Mouse (Mus musculus) heart, embryonic 15.5 days (tissue): ENCODE data around the gene Hist4h4. TPM values are rescaled to one million over a fixed set of nuclear protein-coding genes. Genes with fewer than 3 reads are reported as not detected.
A peak's percentile ranks its signal among the peaks of the same experiment; 100 is the strongest.
"Not testable (repeated sequence)": the region's sequence is repeated elsewhere in the genome, so short reads cannot be mapped to it uniquely, and the experiment has no call there.

Source experiments
- ATAC-seq: fragments of 200-750 bp; cut with Nextera tagmentation; replicated peaks from 2 replicates; pipeline ENCODE4 v1.8.0; 2017; ENCODE audit warnings: low read depth, moderate TSS enrichment; ENCODE audit not compliant: insufficient number of reproducible peaks, insufficient read depth, low FRiP score
- H3K27ac ChIP-seq: fragments of 300-500 bp; sonication (generic); 2 replicates; pipeline ENCODE4 v1.5.1; 2015; ENCODE audit warnings: mild to moderate bottlenecking, inconsistent platforms
- H3K27me3 ChIP-seq: fragments of 300-500 bp; sonication (generic); 2 replicates; pipeline ENCODE4 v1.6.1; 2015; ENCODE audit warnings: inconsistent platforms
- H3K36me3 ChIP-seq: fragments of 300-500 bp; sonication (generic); 2 replicates; pipeline ENCODE4 v1.6.1; 2015; ENCODE audit warnings: mild to moderate bottlenecking, inconsistent platforms
- H3K4me1 ChIP-seq: fragments of 300-500 bp; sonication (generic); replicated peaks from 2 replicates; pipeline ENCODE4 v1.6.1; 2015; ENCODE audit warnings: inconsistent platforms
- H3K4me2 ChIP-seq: fragments of 300-500 bp; sonication (generic); 2 replicates; pipeline ENCODE4 v1.6.1; 2015; ENCODE audit warnings: inconsistent platforms, mild to moderate bottlenecking, moderate library complexity
- H3K4me3 ChIP-seq: fragments of 300-500 bp; sonication (generic); 2 replicates; pipeline ENCODE4 v1.5.1; 2015; ENCODE audit warnings: mild to moderate bottlenecking, inconsistent platforms
- H3K9ac ChIP-seq: fragments of 300-500 bp; sonication (generic); 2 replicates; pipeline ENCODE4 v1.6.1; 2015; ENCODE audit warnings: mild to moderate bottlenecking, inconsistent platforms
- H3K9me3 ChIP-seq: fragments of 300-500 bp; sonication (generic); replicated peaks from 2 replicates; pipeline ENCODE4 v1.6.1; 2016; ENCODE audit warnings: inconsistent platforms
- WGBS: fragments of 180-500 bp; shearing (Covaris S2); methylation state at CpG from one replicate; pipeline ENCODE4 v1.1.7; 2015; ENCODE audit warnings: mixed read lengths; 5-methylcytosine and 5-hydroxymethylcytosine counted together
- polyA plus RNA-seq: library from polyadenylated mRNA; unstranded; fragments of >200 nt; fragmentation: Nextera tagmentation; extraction: Ambion mirVana; gene quantifications from 2 replicates; pipeline ENCODE4 v1.2.1, GENCODE M21; 2015

The Hist4h4 gene
- polyA plus RNA-seq, 1 experiment from 2014 or later, result 0.21 TPM

- 74% methylated on average over 6 of the region's 6 CpGs for WGBS
- no peak overlapping the region for H3K4me2 ChIP-seq
- no peak for ATAC-seq
- H3K36me3 ChIP-seq, result no peaks in the 10 kb centered on the region
- H3K4me1 ChIP-seq, result peaks cover 14% of the 10 kb centered on the region
- H3K4me3 ChIP-seq, result no peak overlapping the region
- H3K9ac ChIP-seq, result no peak overlapping the region
- H3K27me3 ChIP-seq, result no peaks in the 10 kb centered on the region
- H3K9me3 ChIP-seq, result no peaks in the 10 kb centered on the region
- H3K27ac ChIP-seq, result no peak overlapping the region
Measured at GRCm38 (mm10) chr6:136801274-136801673, 2.9 kb downstream of the Hist4h4 start.

DNA sequence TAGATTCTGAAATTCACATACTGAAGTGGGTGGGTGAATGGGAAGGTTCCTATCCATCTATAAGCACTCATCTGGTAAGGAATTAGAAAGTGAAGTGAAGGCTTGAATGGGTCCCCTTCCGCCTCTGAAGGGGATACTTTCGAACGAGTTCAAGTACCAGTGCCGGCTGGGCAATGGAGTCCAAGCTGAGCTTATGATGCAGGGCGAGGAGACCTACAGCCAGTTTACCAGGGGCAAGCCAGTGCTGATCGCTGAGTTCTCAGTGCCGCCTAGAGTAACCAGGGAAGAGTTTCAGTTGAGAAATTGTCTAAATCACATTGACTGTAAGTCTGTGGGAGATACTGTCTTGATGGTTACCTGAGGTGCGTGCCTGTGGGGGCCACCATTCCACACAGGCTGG is 3.5 kb downstream of the Hist4h4 start:
- no peaks in the 10 kb centered on the region for H3K36me3 ChIP-seq
- H3K27ac ChIP-seq, result no peak overlapping the region
- no peak overlapping the region for H3K9ac ChIP-seq
- peaks cover 14% of the 10 kb centered on the region for H3K4me1 ChIP-seq
- H3K9me3 ChIP-seq, result no peaks in the 10 kb centered on the region
- ATAC-seq, result no peak
- no peak overlapping the region for H3K4me3 ChIP-seq
- no peak overlapping the region for H3K4me2 ChIP-seq
- WGBS, result 90% methylated on average over 8 of the region's 8 CpGs
- no peaks in the 10 kb centered on the region for H3K27me3 ChIP-seq

DNA sequence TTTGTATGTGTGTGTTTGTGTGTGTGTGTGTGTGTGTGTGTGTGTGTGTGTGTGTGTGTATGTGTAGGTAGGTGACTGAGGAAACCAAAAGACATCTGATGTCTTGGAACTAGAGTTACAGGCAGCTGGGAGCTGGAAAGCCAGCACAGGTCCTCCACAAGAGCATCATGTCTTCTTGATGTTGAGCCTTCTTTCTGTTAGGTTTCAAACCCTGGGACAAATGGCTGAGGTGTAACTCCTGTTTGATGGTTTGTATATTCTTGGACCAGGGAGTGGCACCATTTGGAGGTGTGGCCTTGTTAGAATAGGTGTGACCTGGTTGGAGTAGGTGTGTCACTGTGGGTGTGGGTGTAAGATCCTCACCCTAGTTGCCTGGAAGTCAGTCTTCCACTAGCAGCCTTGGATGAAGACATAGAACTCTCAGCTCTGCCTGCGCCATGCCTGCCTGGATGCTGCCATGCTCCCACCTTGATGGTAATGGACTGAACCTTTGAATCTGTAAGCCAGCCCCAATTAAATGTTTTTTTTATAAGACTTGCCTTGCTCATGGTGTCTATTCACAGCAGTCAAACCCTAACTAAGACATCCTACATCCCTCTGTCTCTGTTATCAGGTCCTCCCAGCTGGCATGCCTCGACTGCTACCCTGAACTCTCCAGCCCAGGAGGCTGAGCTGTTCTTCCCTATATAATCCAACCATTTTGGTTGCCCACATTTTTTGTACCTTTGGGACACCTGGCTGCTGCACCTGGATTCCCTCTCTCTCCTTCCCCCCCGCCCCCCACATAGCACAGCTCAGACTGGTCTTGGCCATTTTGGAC is 6.1 kb downstream of the Hist4h4 start:
- H3K27me3 ChIP-seq, H3K36me3 ChIP-seq, H3K9me3 ChIP-seq, H3K9ac ChIP-seq, H3K4me2 ChIP-seq, H3K27ac ChIP-seq, H3K4me1 ChIP-seq, H3K4me3 ChIP-seq, ATAC-seq: not testable (repeated sequence)
- 71% methylated on average over 3 of the region's 3 CpGs for WGBS

- Histone ChIP-seq H3K4me2 (no peak overlapping the region), H3K9ac (no peak overlapping the region), H3K27me3 (no peaks in the 10 kb centered on the region), H3K9me3 (no peaks in the 10 kb centered on the region), H3K27ac (no peak overlapping the region), H3K4me3 (no peak overlapping the region), H3K36me3 (no peaks in the 10 kb centered on the region), H3K4me1 (peaks cover 7% of the 10 kb centered on the region)
- no peak for ATAC-seq
- WGBS, result 60% methylated on average over 6 of the region's 6 CpGs
Measured at GRCm38 (mm10) chr6:136795850-136796249, 8.4 kb downstream of the Hist4h4 start.

DNA sequence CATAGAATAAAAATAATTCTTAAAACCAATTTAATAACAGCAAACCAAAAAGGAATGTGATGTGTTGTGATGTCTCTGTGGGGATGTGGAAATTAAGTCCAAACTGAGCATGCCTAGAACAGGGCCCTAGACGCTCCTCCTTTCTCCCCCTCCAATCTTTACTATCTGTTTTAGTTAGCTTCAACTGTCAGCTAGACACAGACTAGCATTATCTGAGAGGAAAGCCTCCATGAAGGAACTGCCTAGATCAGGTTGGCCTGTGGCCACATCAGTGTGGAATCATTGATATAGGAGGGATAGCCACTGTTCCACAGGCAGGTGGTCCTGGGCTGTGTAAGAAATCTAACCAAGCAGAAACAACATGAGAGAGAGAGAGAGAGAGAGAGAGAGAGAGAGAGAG is 9.1 kb downstream of the Hist4h4 start:
- Histone ChIP-seq H3K36me3 (no peaks in the 10 kb centered on the region), H3K27me3 (no peaks in the 10 kb centered on the region), H3K4me2 (no peak overlapping the region), H3K4me3 (no peak overlapping the region), H3K4me1 (peaks cover 7% of the 10 kb centered on the region), H3K9ac (no peak overlapping the region), H3K27ac (no peak overlapping the region), H3K9me3 (no peaks in the 10 kb centered on the region)
- ATAC-seq, result no peak
- 53% methylated on average over 1 of the region's 1 CpGs for WGBS

DNA sequence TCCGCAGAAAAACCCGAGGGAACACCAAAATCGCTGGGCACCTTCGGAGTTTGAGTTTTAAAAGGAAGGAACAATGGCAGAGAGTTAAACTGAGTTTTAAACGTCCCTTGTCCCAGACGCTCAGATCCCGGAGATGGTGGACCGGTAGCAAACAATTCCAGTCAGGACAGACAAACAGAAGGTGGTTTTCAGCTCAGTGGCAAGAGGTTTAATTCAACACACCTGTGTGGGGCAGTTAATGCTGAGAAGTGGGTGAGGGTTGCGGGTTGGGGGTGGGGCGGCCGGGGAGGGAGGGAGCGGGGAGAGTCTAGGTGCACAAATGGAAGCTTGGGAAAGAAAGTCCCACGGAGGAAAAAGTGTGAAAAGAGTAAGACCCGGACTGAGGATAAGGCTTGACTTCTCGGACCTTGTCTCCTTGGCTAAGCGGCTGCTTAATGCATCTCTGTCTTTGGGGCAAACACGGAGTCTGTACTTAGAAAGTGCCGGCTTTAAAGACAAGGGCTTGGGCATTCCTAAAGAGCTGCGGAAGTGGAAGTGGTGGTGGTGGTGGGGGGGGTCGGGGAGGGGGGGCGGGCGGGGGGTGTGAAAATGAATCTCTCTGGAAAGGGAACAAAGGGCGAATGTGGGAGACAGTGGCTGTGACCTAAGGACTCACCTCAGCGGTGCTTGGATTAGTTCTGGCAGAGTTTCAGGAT is 10.2 kb downstream of the Hist4h4 start:
- H3K36me3 ChIP-seq, result no peaks in the 10 kb centered on the region
- no peaks in the 10 kb centered on the region for H3K9me3 ChIP-seq
- WGBS, result 1% methylated on average over 24 of the region's 24 CpGs
- H3K27ac ChIP-seq, result no peak overlapping the region
- no peaks in the 10 kb centered on the region for H3K27me3 ChIP-seq
- peak overlapping the region; percentile 53 for H3K4me3 ChIP-seq
- peak overlapping the region; percentile 76 for H3K4me2 ChIP-seq
- H3K9ac ChIP-seq, result peak overlapping the region; percentile 39
- 0 out of 2 replicates have a peak, but pooled peaks have one; percentile 20 for ATAC-seq
- peaks cover 7% of the 10 kb centered on the region for H3K4me1 ChIP-seq

DNA sequence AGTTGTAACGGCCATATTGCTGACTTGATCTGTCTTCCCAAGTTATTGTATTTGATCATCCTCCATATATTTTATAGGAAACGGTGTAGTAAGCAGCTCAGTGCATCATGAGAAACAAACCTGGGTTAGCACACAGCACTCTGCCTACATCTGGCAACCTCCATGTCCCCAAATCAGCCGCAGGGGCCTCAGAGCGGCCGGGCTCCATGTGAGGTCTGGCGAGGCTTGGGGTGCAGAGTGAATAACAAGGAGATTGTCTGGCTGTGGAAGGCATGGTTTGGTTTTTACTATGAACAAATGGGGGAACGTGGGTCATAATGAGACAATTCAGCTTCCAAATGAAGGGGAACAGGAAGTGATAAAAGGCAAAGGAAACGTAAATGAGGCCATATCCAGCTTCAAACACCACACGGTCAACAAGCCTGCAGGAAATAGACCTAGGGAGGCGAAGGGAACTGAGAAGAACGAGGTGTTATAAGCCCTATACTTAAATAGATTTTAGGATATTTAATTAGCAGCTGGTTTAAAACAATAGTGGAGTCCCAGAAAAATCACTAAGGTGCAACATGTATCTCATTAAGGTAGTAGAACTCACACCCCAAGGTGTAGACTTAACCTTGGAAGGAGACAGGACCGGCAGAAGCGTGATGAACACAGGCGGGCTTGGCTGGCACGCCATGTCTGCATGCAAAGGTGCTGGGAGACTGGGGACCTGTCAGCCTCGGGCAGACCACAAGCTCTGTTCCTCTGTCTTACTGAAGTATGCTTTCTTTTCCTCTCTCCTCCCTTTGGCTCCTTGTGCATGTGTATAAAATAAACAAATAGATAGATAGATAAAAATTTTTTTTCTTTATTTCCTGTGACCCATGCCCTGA is 11.1 kb downstream of the Hist4h4 start:
- Histone ChIP-seq H3K4me1 (peaks cover 7% of the 10 kb centered on the region), H3K9ac (peak overlapping the region; percentile 39), H3K36me3 (no peaks in the 10 kb centered on the region), H3K27me3 (no peaks in the 10 kb centered on the region), H3K9me3 (no peaks in the 10 kb centered on the region), H3K27ac (no peak overlapping the region), H3K4me3 (peak overlapping the region; percentile 53), H3K4me2 (peak overlapping the region; percentile 76)
- 26% methylated on average over 16 of the region's 16 CpGs for WGBS
- ATAC-seq, result no peak

- Histone ChIP-seq H3K4me1 (peaks cover 7% of the 10 kb centered on the region), H3K4me2 (no peak overlapping the region), H3K4me3 (no peak overlapping the region), H3K27me3 (no peaks in the 10 kb centered on the region), H3K9ac (no peak overlapping the region), H3K36me3 (no peaks in the 10 kb centered on the region), H3K27ac (peak overlapping the region; percentile 43; the same call in 1 of the 2 replicates), H3K9me3 (no peaks in the 10 kb centered on the region)
- no peak for ATAC-seq
- WGBS, result 53% methylated on average over 5 of the region's 5 CpGs
Measured at GRCm38 (mm10) chr6:136789391-136789971, 14.7 kb downstream of the Hist4h4 start.

DNA sequence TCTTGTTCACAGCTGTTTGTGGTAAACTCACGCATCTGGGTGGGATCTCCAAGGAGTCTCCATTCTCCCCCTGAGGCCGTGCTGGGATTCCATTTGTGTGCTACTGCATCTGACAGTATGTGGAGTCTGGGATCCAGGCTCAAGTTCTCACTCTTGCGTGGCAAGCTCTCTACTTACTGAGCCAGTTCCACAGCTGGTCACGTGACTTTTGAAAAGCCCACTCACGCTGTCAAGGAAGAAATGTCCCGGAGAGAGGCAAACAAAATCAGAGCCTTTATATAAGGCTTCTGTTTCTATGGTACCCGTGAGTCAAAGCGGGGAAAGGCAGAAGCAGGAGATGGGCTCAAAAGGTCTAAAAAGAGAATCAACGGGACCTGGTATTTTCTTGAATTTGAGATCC is 21.5 kb downstream of the Hist4h4 start:
- ATAC-seq, result no peak
- no peak overlapping the region for H3K4me2 ChIP-seq
- 85% methylated on average over 9 of the region's 9 CpGs for WGBS
- no peaks in the 10 kb centered on the region for H3K36me3 ChIP-seq
- no peaks in the 10 kb centered on the region for H3K27me3 ChIP-seq
- H3K27ac ChIP-seq, result no peak overlapping the region
- no peaks in the 10 kb centered on the region for H3K4me1 ChIP-seq
- no peak overlapping the region for H3K9ac ChIP-seq
- H3K4me3 ChIP-seq, result no peak overlapping the region
- no peaks in the 10 kb centered on the region for H3K9me3 ChIP-seq

DNA sequence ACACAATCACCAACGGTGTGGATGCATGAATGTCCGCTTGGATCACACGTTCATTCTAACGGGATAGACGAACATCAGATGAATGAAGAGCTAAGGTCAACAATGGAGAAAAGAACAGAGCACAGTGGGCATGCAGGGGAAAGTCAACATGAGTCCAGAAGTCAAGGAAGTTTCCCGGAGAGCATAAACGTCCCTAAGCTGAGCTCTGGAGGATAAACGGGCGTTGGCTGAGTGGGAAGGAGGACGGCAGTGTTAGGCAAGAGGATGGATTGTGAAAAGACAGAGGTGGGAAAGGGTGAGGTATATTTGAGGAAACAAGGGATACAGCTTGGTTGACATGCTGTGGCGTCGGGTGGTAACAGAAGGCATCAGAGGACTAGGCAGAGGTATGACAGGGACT is 22.1 kb downstream of the Hist4h4 start:
- Histone ChIP-seq H3K4me3 (no peak overlapping the region), H3K9ac (no peak overlapping the region), H3K4me1 (no peaks in the 10 kb centered on the region), H3K27ac (no peak overlapping the region), H3K36me3 (no peaks in the 10 kb centered on the region), H3K4me2 (no peak overlapping the region), H3K27me3 (no peaks in the 10 kb centered on the region), H3K9me3 (no peaks in the 10 kb centered on the region)
- ATAC-seq, result no peak
- 79% methylated on average over 12 of the region's 12 CpGs for WGBS
